Mouse (Mus musculus) midbrain, embryonic 10.5 days (tissue): ENCODE results near the gene Ccdc172. TPM values are rescaled to one million over a fixed set of nuclear protein-coding genes. Genes with fewer than 3 reads are reported as not detected.
A peak's percentile ranks its signal among the peaks of the same experiment; 100 is the strongest.

Source experiments
- DNase-seq: peaks from one replicate; pipeline ENCODE4 v3.0.0-alpha.2; 2017; ENCODE audit warnings: low spot score
- H3K27ac ChIP-seq: fragments of 300-500 bp; sonication (generic); replicated peaks from 2 replicates; pipeline ENCODE4 v1.5.1; 2016; ENCODE audit warnings: mild to moderate bottlenecking
- H3K27me3 ChIP-seq: fragments of 300-500 bp; sonication (generic); 2 replicates; pipeline ENCODE4 v1.6.1; 2016; ENCODE audit warnings: low read depth, mild to moderate bottlenecking; ENCODE audit not compliant: poor library complexity, severe bottlenecking
- H3K36me3 ChIP-seq: fragments of 300-500 bp; sonication (generic); 2 replicates; pipeline ENCODE4 v1.6.1; 2016; ENCODE audit warnings: mild to moderate bottlenecking, moderate library complexity
- H3K4me1 ChIP-seq: fragments of 300-500 bp; sonication (generic); 2 replicates; pipeline ENCODE4 v1.6.1; 2016
- H3K4me3 ChIP-seq: fragments of 300-500 bp; sonication (generic); 2 replicates; pipeline ENCODE4 v1.5.1; 2016; ENCODE audit warnings: mild to moderate bottlenecking, moderate library complexity
- H3K9me3 ChIP-seq: fragments of 300-500 bp; sonication (generic); replicated peaks from 2 replicates; pipeline ENCODE4 v1.6.1; 2016; ENCODE audit warnings: mild to moderate bottlenecking
- WGBS: fragments of 180-500 bp; shearing (Covaris S2); methylation state at CpG from one replicate; pipeline ENCODE4 v1.1.7; 2016; 5-methylcytosine and 5-hydroxymethylcytosine counted together
- polyA plus RNA-seq: library from polyadenylated mRNA; unstranded; fragments of >200 nt; fragmentation: Nextera tagmentation; extraction: Ambion mirVana; gene quantifications from 2 replicates; pipeline ENCODE4 v1.2.1, GENCODE M21; 2016

The Ccdc172 gene
- polyA plus RNA-seq, 1 experiment from 2014 or later = not detected

DNA sequence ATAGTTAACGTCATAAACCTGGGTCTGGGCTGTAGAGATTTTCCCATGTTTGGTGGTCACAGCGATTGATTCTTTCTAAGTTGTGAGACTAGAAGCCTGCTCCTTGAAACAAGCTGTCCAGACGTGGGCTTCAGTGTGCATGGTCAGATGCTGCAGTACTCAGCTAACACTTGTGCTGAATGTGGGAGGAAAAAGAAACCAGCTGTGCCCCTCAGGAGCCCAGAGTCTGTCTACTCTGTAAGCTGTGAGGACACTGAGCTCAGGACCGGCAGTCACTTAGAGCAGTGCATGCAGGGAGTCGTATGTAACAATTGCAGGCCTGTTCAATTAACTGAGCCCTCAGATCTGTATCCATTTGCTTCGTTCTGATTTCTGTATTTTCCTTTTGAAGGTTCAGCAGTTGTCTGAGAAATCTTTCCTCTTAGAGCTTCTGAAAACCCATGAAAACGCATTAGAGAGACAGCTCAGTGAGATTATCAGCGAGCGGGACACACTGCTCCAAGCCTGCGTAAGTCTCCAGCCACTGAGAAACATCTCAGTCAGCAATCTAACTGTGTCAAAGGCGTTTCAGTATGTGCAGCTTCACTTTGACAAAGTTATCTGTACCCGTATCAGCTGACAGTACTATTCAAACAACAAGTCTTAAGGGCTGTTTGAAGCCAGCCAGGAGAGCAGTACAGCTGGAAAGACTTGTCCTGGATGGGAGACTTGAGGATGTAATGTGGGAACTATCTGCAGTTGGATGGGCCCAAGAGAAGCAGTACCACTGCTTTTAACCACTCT, 13.9 kb downstream of the Ccdc172 start:
- H3K27me3 ChIP-seq = no peaks in the 10 kb centered on the region
- no peak overlapping the region for H3K4me3 ChIP-seq
- DNase-seq = no peak
- peaks cover 23% of the 10 kb centered on the region for H3K4me1 ChIP-seq
- H3K9me3 ChIP-seq = no peaks in the 10 kb centered on the region
- WGBS = 79% methylated on average over 12 of the region's 12 CpGs
- H3K27ac ChIP-seq = no peak overlapping the region
- no peaks in the 10 kb centered on the region for H3K36me3 ChIP-seq

DNA sequence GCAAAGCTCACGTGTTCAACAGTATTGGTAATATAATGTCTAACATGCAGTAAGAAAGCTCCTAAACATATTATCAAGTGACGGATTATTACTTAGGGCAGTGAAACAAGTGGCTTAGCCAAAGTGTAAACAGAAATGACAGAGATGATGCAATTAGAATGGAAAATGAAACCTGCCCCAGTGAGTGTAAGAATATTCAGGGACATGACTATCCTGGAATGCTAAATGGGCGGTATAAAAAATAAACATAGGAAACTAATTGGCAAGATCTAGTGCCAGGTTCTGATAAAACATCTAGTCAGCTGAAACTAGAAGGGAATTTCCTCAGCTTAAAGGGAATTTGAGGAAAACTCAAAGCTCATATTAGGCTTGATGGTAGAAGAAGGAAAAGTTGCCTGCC, 21.3 kb downstream of the Ccdc172 start:
- Histone ChIP-seq H3K27me3 (no peaks in the 10 kb centered on the region), H3K36me3 (no peaks in the 10 kb centered on the region), H3K27ac (no peak overlapping the region), H3K4me3 (no peak overlapping the region), H3K9me3 (no peaks in the 10 kb centered on the region), H3K4me1 (0 out of 2 replicates have a peak, but pooled peaks cover 3% of the 10 kb centered on the region)
- 92% methylated on average over 3 of the region's 3 CpGs for WGBS
- no peak for DNase-seq

DNA sequence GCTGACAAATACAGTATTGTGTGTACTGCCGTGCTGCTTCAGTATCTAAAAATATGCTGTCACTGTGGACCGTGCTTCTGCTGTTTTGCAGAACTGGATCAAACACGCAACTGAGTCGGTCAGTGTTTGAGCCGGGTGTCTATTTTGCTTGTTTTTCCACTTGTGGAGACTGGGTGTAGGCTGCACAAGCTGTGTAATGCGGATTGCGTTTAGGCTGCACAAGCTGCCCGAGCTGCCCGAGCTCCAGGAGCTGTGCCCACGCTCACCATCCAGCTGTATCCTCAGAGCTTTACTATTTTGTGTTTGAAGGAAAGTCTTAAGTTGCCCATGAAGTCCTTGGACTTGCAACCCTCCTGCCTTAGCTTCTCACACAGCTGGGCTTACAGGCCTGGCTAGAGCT, 24.9 kb downstream of the Ccdc172 start:
- no peaks in the 10 kb centered on the region for H3K27me3 ChIP-seq
- no peak overlapping the region for H3K4me3 ChIP-seq
- WGBS = 94% methylated on average over 10 of the region's 10 CpGs
- H3K27ac ChIP-seq = no peak overlapping the region
- no peak for DNase-seq
- no peaks in the 10 kb centered on the region for H3K36me3 ChIP-seq
- H3K9me3 ChIP-seq = no peaks in the 10 kb centered on the region
- H3K4me1 ChIP-seq = 0 out of 2 replicates have a peak, but pooled peaks cover 3% of the 10 kb centered on the region

DNA sequence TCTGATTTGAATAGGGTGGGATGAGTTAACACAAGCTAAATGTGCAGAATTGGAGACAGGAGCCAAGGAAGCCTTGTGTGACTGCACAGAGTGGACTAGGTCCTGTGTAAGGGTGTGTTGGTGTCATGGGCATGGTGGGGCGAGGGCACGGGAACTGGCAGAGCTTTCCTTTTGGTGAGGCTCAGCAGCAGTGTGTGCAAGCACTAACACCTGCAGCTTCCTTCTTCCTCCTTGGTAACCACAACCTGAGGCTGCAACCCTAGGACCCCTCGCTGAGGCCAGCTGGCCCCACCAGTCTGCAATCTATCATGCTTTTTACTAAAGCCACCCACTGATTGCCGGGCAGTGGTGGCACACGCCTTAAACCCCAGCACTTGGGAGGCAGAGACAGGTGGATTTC, 28.6 kb downstream of the Ccdc172 start:
- no peak overlapping the region for H3K4me3 ChIP-seq
- no peaks in the 10 kb centered on the region for H3K36me3 ChIP-seq
- H3K4me1 ChIP-seq = 0 out of 2 replicates have a peak, but pooled peaks cover 3% of the 10 kb centered on the region
- no peaks in the 10 kb centered on the region for H3K27me3 ChIP-seq
- WGBS = 89% methylated on average over 5 of the region's 5 CpGs
- H3K27ac ChIP-seq = no peak overlapping the region
- no peak for DNase-seq
- no peaks in the 10 kb centered on the region for H3K9me3 ChIP-seq

DNA sequence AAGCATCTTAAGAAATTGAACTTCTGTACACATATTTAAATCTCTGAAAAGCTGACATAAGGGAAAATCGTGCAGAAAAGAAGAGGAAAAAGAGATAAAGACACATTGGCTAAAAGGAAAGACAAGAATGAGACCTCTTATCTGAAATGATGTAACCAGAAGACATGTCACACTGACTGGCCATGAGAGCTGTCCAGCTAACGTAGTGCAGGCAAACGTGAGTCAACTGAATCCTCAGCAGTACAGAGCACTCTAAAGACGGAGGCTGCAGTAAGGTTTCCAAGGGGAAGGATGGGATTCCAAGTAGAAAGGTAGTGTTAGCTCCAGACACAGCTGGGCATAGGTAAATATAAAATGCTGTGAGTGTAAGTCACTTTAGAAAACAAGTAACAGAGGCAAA, 36.6 kb downstream of the Ccdc172 start:
- Histone ChIP-seq H3K27me3 (no peaks in the 10 kb centered on the region), H3K9me3 (no peaks in the 10 kb centered on the region), H3K27ac (no peak overlapping the region), H3K4me1 (no peaks in the 10 kb centered on the region), H3K4me3 (no peak overlapping the region), H3K36me3 (no peaks in the 10 kb centered on the region)
- 63% methylated on average over 4 of the region's 4 CpGs for WGBS
- no peak for DNase-seq

DNA sequence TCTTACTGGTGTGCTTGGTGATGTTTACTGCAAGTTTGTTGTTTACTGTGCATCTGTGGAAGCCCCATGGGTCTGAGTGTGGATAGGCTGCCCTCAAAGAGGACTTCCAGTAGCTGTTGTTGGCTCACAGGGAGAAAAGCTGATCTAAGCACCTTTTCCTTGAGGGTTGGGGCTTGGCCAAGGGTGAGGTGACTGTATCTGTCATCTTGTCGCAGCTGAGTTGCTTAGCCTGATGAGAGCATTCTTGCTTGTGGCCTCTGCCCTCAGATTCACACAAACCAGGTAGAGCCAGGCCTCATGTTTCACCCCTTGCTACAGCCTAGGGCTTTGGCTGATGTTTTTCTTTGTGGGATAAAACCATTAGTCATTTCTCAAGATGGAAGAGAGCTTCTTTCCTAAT, 38.7 kb downstream of the Ccdc172 start:
- no peak for DNase-seq
- Histone ChIP-seq H3K4me1 (no peaks in the 10 kb centered on the region), H3K36me3 (no peaks in the 10 kb centered on the region), H3K9me3 (no peaks in the 10 kb centered on the region), H3K27me3 (no peaks in the 10 kb centered on the region), H3K4me3 (no peak overlapping the region), H3K27ac (no peak overlapping the region)
- 74% methylated on average over 1 of the region's 1 CpGs for WGBS

DNA sequence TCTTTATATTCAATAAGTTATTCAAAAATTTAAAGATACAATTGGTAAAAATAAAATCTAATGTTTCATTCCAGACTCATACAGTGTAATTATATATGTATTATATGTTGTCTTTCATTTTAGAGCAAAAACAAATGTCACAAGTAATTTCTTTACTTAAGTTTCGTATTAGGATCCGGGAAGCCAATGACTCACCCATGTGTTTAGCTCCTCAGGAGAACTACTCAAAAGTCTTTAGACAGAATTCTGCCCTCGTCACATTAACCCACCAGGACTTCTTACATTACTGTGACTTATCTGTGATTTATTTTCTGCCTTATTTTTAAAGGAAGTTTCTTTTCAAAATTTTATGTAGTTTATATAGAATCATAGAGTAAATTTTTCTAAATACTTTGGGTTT, 39.1 kb downstream of the Ccdc172 start:
- no peak overlapping the region for H3K4me3 ChIP-seq
- H3K9me3 ChIP-seq = no peaks in the 10 kb centered on the region
- DNase-seq = no peak
- H3K36me3 ChIP-seq = no peaks in the 10 kb centered on the region
- H3K27me3 ChIP-seq = no peaks in the 10 kb centered on the region
- no peak overlapping the region for H3K27ac ChIP-seq
- WGBS = 81% methylated on average over 3 of the region's 3 CpGs
- no peaks in the 10 kb centered on the region for H3K4me1 ChIP-seq

DNA sequence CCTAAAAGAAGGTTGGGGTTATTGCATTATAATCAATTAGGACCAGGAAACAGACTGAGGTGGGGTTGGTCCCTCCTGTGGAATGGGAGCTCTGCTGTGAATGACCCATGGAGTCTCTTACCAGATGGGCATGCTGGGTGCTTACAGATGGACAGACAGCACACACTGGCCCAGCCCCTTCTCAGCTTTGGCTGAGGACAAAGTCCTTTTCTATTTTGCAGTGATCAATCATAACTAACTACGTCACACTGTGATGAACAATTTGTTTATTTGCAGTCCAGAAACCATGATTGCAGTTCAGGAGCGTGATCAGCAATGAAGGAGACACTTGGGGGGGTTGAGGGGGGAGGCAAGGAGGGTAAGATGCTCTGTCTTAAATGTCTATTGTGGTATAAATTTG, 43.2 kb downstream of the Ccdc172 start:
- DNase-seq = no peak
- H3K27me3 ChIP-seq = no peaks in the 10 kb centered on the region
- no peak overlapping the region for H3K27ac ChIP-seq
- H3K9me3 ChIP-seq = no peaks in the 10 kb centered on the region
- H3K4me1 ChIP-seq = peaks cover 4% of the 10 kb centered on the region; the same call in 1 of the 2 replicates
- no peaks in the 10 kb centered on the region for H3K36me3 ChIP-seq
- 86% methylated on average over 2 of the region's 2 CpGs for WGBS
- no peak overlapping the region for H3K4me3 ChIP-seq

DNA sequence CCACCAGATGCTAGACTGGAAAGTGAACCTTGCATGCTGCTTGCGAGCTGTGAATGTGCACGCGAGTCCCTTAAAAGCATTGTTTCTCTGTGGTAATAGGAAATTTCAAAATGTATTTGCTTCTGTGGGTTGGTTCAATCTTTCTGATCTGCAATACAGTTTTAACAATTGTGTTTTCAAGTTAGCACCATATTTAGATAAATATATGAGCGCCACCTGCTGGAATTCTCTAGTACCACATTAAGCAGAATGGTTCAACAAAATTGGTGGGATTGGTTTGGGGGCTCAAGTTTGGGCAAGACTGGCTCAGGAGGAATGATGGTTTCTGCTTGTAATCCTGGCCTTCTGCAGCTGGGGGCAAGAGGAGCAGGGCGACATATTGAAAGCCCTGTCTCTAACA, 46.6 kb downstream of the Ccdc172 start:
- Histone ChIP-seq H3K36me3 (no peaks in the 10 kb centered on the region), H3K4me1 (peaks cover 4% of the 10 kb centered on the region; the same call in 1 of the 2 replicates), H3K4me3 (no peak overlapping the region), H3K27ac (no peak overlapping the region), H3K27me3 (no peaks in the 10 kb centered on the region), H3K9me3 (no peaks in the 10 kb centered on the region)
- WGBS = 60% methylated on average over 5 of the region's 5 CpGs
- DNase-seq = peak; percentile 31

DNA sequence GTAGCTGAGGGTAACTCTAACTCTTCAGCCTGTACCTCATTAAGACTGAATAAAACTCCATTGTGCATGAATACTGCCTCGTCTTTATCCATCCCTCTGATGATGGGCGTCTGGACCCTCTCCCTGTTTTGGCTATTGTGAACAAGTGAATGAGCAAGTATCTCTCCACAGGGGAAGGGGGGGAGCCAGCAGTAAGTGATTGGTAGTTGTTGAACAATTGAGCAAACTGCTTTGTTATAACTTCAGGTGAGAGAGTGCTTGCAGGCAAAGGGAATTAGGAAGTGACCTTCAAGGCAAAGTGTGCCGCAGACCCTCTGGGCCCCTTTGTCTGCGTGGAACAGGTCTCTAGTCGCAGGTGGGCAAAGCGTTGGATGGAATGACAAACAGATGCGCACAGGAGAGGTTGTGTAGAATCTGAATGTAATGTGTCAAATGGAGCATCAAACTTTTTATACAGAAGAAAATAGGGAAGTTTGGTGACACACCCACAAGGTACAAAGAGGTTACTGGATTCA, 50.6 kb downstream of the Ccdc172 start:
- H3K36me3 ChIP-seq = no peaks in the 10 kb centered on the region
- H3K9me3 ChIP-seq = no peaks in the 10 kb centered on the region
- H3K4me3 ChIP-seq = no peak overlapping the region
- WGBS = 93% methylated on average over 7 of the region's 7 CpGs
- no peak for DNase-seq
- H3K4me1 ChIP-seq = no peaks in the 10 kb centered on the region
- no peaks in the 10 kb centered on the region for H3K27me3 ChIP-seq
- no peak overlapping the region for H3K27ac ChIP-seq

DNA sequence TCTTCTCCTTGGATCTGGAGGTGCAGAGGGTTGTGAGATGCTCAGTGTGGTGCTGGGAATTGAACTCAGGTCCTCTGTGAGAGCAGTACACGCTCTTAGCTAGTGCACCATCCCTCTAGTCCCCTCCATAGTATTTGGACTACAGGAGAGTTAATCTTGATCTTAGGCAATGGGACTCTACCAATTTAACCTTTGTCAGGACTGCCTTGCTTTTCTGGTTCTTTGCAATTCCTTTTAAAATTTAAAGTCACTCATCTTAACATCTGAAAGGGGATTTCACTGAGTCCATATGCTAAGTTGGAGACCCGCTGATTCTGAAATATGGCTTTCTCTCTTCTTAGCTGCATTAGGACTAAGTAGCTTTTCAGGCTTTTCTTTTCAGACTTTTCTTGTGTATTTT, 59.8 kb downstream of the Ccdc172 start:
- H3K36me3 ChIP-seq = no peaks in the 10 kb centered on the region
- WGBS = 75% methylated on average over 2 of the region's 2 CpGs

DNA sequence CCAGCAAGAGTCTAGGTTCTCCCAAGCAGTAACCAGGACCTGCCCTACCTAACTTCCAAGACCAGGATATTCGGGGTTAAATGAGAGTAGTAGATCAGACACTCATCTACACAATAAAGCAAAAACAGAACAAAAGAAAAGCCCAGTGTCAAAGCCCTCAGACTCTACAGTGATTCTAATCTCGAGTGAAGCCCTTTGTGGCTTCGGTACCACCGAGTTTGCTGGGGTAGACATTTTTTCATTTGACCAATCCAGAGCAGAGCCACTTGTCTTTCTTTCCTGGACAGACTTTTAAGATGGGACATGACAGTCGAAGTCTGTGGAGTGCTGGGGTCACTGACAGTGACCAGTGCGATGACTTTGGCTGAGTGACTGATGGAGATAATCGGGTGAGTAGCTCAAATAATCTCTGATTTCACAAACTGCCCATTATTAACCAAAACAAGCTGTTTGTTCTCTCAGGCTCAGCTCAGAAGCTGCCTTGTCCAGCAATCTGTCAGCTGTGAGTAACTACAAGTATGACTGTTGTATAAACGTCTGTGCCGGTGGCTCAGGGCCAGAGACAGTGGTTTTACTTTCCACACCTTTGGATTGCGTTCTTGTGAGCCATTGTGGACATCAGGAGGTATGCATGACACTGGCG, 60.8 kb downstream of the Ccdc172 start:
- Histone ChIP-seq H3K4me3 (no peak overlapping the region), H3K27me3 (no peaks in the 10 kb centered on the region), H3K27ac (no peak overlapping the region), H3K9me3 (no peaks in the 10 kb centered on the region), H3K4me1 (peaks cover 15% of the 10 kb centered on the region), H3K36me3 (no peaks in the 10 kb centered on the region)
- WGBS = 43% methylated on average over 11 of the region's 11 CpGs
- no peak for DNase-seq

More for the DNA sequence above, 59.8 kb downstream of the Ccdc172 start:
- H3K4me1 ChIP-seq = peaks cover 15% of the 10 kb centered on the region
- no peaks in the 10 kb centered on the region for H3K9me3 ChIP-seq
- no peak for DNase-seq
- no peak overlapping the region for H3K4me3 ChIP-seq
- H3K27me3 ChIP-seq = no peaks in the 10 kb centered on the region
- H3K27ac ChIP-seq = no peak overlapping the region

DNA sequence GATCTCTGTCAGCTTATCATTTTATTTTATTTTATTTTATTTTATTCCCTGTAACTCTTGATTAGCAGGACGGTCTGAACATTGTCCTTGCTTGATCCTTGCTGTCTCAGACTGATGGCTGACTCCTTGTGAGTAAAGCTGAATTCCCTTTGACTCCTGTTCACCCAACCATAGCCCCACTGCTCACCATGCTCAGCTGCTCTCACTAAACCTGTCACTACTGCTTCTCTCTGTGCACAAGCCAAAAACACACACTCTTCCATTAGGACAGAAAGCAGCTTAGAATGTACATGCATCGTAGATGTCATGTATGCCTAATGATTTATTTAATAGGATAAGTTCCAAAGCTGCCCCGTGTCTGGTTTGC, 61.3 kb downstream of the Ccdc172 start:
- Histone ChIP-seq H3K4me3 (no peak overlapping the region), H3K27me3 (no peaks in the 10 kb centered on the region), H3K4me1 (peaks cover 15% of the 10 kb centered on the region), H3K27ac (no peak overlapping the region), H3K36me3 (no peaks in the 10 kb centered on the region), H3K9me3 (no peaks in the 10 kb centered on the region)
- WGBS = 71% methylated on average over 3 of the region's 3 CpGs
- DNase-seq = no peak
